Mouse (Mus musculus) MEL (cell line): ENCODE results near the gene Zfp27. TPM values are rescaled to one million over a fixed set of nuclear protein-coding genes. Genes with fewer than 3 reads are reported as not detected.

ENCODE experiments used
- polyA plus RNA-seq, 2 experiments: library from polyadenylated mRNA; stranded (reverse) in 1 of 2; unstranded in 1 of 2; fragments of >175 nt in 1 of 2; fragments of >200 nt in 1 of 2; gene quantifications; 2 replicates each; pipeline versions ENCODE4 v1.2.1 to v1.2.4; 2012; ENCODE audit warnings: low replicate concordance in 2 of 2, low read depth in 1 of 2; ENCODE audit not compliant: insufficient read length in 2 of 2, insufficient read depth in 1 of 2, missing spikeins in 1 of 2
- total RNA-seq: library from RNA; depleted of rRNA; stranded (reverse); fragments of 300-350 nt; gene quantifications from 2 replicates; pipeline ENCODE4 v1.2.3, GENCODE M21; 2012; rRNA removed

The Zfp27 gene
- total and polyA plus RNA-seq, 3 experiments = 4.9 to 5.0 TPM; not detected in 1

Other genes with a start within 250 kb of the Zfp27 start
- gene Catsperg2, start 179.5 kb downstream of the Zfp27 start, total RNA-seq = not detected in 2 replicates
- not detected for gene Catsperg2, start 179.5 kb downstream of the Zfp27 start, polyA plus RNA-seq
- gene Zfp84, start 138.0 kb downstream of the Zfp27 start, total RNA-seq = 7.0 and 8.1 TPM in 2 replicates
- 1 to 10 TPM in 1 of 2 experiments, not detected in 1; 4.7 TPM for gene Zfp84, start 138.0 kb downstream of the Zfp27 start, polyA plus RNA-seq
- gene Zfp30, start 122.6 kb downstream of the Zfp27 start, total RNA-seq = 1.4 and 1.5 TPM in 2 replicates
- gene Zfp30, start 122.6 kb downstream of the Zfp27 start, polyA plus RNA-seq = 1 to 10 TPM in 1 of 2 experiments, not detected in 1; 2.7 TPM
- 4.9 TPM in 2 replicates for gene Zfp790, start 90.5 kb downstream of the Zfp27 start, total RNA-seq
- 1 to 10 TPM in 1 of 2 experiments, not detected in 1; 3.8 TPM for gene Zfp790, start 90.5 kb downstream of the Zfp27 start, polyA plus RNA-seq
- gene Zfp940, start 52.9 kb downstream of the Zfp27 start, total RNA-seq = 8.8 and 13.7 TPM in 2 replicates
- 1 to 10 TPM in 1 of 2 experiments, not detected in 1; 8.4 TPM for gene Zfp940, start 52.9 kb downstream of the Zfp27 start, polyA plus RNA-seq
- 4.2 and 8.1 TPM in 2 replicates for gene Zfp420, start 46.6 kb downstream of the Zfp27 start, total RNA-seq
- 1 to 10 TPM in 1 of 2 experiments, not detected in 1; 3.2 TPM for gene Zfp420, start 46.6 kb downstream of the Zfp27 start, polyA plus RNA-seq
- gene Zfp383, start 1.7 kb upstream of the Zfp27 start, total RNA-seq = 0.78 and 0.89 TPM in 2 replicates
- gene Zfp383, start 1.7 kb upstream of the Zfp27 start, polyA plus RNA-seq = 1 to 10 TPM in 1 of 2 experiments, not detected in 1; 1.4 TPM
- 3.5 and 4.8 TPM in 2 replicates for gene Zfp74, start 47.5 kb upstream of the Zfp27 start, total RNA-seq
- 1 to 10 TPM in 1 of 2 experiments, not detected in 1; 9.4 TPM for gene Zfp74, start 47.5 kb upstream of the Zfp27 start, polyA plus RNA-seq
- gene Zfp568, start 77.4 kb upstream of the Zfp27 start, total RNA-seq = 12.5 and 14.3 TPM in 2 replicates
- 100 to 1,000 TPM in 1 of 2 experiments, 10 to 100 TPM in 1; 15.4 to 141 TPM for gene Zfp568, start 77.4 kb upstream of the Zfp27 start, polyA plus RNA-seq
- gene Zfp14, start 144.8 kb upstream of the Zfp27 start, total RNA-seq = 0.16 and 0.39 TPM in 2 replicates
- under 1 TPM in 1 of 2 experiments, not detected in 1; 0.25 TPM for gene Zfp14, start 144.8 kb upstream of the Zfp27 start, polyA plus RNA-seq
- 2.2 and 2.4 TPM in 2 replicates for gene Zfp82, start 166.3 kb upstream of the Zfp27 start, total RNA-seq
- 1 to 10 TPM in 1 of 2 experiments, not detected in 1; 2.0 TPM for gene Zfp82, start 166.3 kb upstream of the Zfp27 start, polyA plus RNA-seq
- 0.62 TPM in 1 of 2 replicates, not detected in the other for gene Gm26920, start 183.8 kb upstream of the Zfp27 start, total RNA-seq
- not detected for gene Gm26920, start 183.8 kb upstream of the Zfp27 start, polyA plus RNA-seq
- 7.3 and 8.0 TPM in 2 replicates for gene Zfp566, start 184.0 kb upstream of the Zfp27 start, total RNA-seq
- 1 to 10 TPM in 1 of 2 experiments, not detected in 1; 8.0 TPM for gene Zfp566, start 184.0 kb upstream of the Zfp27 start, polyA plus RNA-seq
- 5.5 and 6.2 TPM in 2 replicates for gene Zfp260, start 188.2 kb upstream of the Zfp27 start, total RNA-seq
- gene Zfp260, start 188.2 kb upstream of the Zfp27 start, polyA plus RNA-seq = 1 to 10 TPM in 1 of 2 experiments, not detected in 1; 4.8 TPM
- 3.9 and 8.2 TPM in 2 replicates for gene Zfp382, start 215.4 kb upstream of the Zfp27 start, total RNA-seq
- gene Zfp382, start 215.4 kb upstream of the Zfp27 start, polyA plus RNA-seq = 1 to 10 TPM in 1 of 2 experiments, not detected in 1; 7.1 TPM